Mouse (Mus musculus) embryonic facial prominence, embryonic 15.5 days (tissue): ENCODE results near the gene Raet1d. TPM values are rescaled to one million over a fixed set of nuclear protein-coding genes. Genes with fewer than 3 reads are reported as not detected.
A peak's percentile ranks its signal among the peaks of the same experiment; 100 is the strongest.
"Not testable (repeated sequence)": the region's sequence is repeated elsewhere in the genome, so short reads cannot be mapped to it uniquely, and the experiment has no call there.

Experiments
- ATAC-seq: fragments of 200-750 bp; cut with Nextera tagmentation; 2 replicates; pipeline ENCODE4 v1.8.0; 2017; ENCODE audit warnings: low read depth, moderate TSS enrichment; ENCODE audit not compliant: insufficient number of reproducible peaks, low FRiP score, low TSS enrichment
- H3K27ac ChIP-seq: fragments of 300-500 bp; sonication (generic); replicated peaks from 2 replicates; pipeline ENCODE4 v1.5.1; 2015; ENCODE audit warnings: mild to moderate bottlenecking, inconsistent platforms
- H3K27me3 ChIP-seq: fragments of 300-500 bp; sonication (generic); 2 replicates; pipeline ENCODE4 v1.6.1; 2015; ENCODE audit warnings: inconsistent platforms
- H3K36me3 ChIP-seq: fragments of 300-500 bp; sonication (generic); 2 replicates; pipeline ENCODE4 v1.6.1; 2015; ENCODE audit warnings: mild to moderate bottlenecking, inconsistent platforms
- H3K4me1 ChIP-seq: fragments of 300-500 bp; sonication (generic); 2 replicates; pipeline ENCODE4 v1.6.1; 2015; ENCODE audit warnings: inconsistent platforms
- H3K4me2 ChIP-seq: fragments of 300-500 bp; sonication (generic); replicated peaks from 2 replicates; pipeline ENCODE4 v1.6.1; 2015; ENCODE audit warnings: mild to moderate bottlenecking, inconsistent platforms
- H3K4me3 ChIP-seq: fragments of 300-500 bp; sonication (generic); replicated peaks from 2 replicates; pipeline ENCODE4 v1.5.1; 2015; ENCODE audit warnings: mild to moderate bottlenecking, inconsistent platforms
- H3K9ac ChIP-seq: fragments of 300-500 bp; sonication (generic); 2 replicates; pipeline ENCODE4 v1.6.1; 2015; ENCODE audit warnings: inconsistent platforms
- H3K9me3 ChIP-seq: fragments of 300-500 bp; sonication (generic); replicated peaks from 2 replicates; pipeline ENCODE4 v1.6.1; 2016; ENCODE audit warnings: inconsistent platforms
- WGBS: fragments of 180-500 bp; shearing (Covaris S2); methylation state at CpG from one replicate; pipeline ENCODE4 v1.1.7; 2015; 5-methylcytosine and 5-hydroxymethylcytosine counted together
- polyA plus RNA-seq: library from polyadenylated mRNA; unstranded; fragments of >200 nt; fragmentation: Nextera tagmentation; extraction: Ambion mirVana; gene quantifications from 2 replicates; pipeline ENCODE4 v1.2.1, GENCODE M21; 2015

Raet1d gene
- 9.4 and 9.9 TPM in 2 replicates for polyA plus RNA-seq

DNA sequence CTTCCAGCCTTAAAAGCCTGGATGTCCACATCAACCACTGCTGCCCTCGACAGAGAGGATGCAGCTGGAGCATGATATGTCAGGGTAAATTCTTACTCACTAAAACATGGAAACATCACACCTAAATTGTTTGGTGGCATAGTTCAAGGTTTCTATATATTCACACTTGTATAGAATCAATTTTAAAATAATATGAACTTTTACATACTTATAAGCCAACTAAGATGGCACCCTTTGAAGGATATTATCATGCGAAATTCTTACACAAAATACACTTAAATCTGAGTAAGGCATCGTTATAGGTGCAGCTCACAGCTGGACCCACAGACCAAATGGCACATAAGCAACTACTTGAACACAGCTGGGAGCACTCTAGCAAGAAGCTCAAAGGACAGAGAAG is at the start of gene Raet1d:
TSS of gene Raet1d (plus strand) at position 301 of the 400 bp plus-strand sequence.
- peak within 1 kb of the TSS; percentile 37 for H3K4me2 ChIP-seq
- H3K4me1 ChIP-seq, H3K27ac ChIP-seq, H3K4me3 ChIP-seq, H3K9ac ChIP-seq, H3K27me3 ChIP-seq, H3K9me3 ChIP-seq, ATAC-seq, H3K36me3 ChIP-seq: not testable (repeated sequence)
- WGBS = 71% methylated on average over 3 of the region's 3 CpGs

GRCm38 (mm10) chr10:22322858-22323257 is 37.5 kb upstream of the Raet1d start:
- no peaks in the 10 kb centered on the region for H3K9me3 ChIP-seq
- no peak overlapping the region for H3K9ac ChIP-seq
- no peaks in the 10 kb centered on the region for H3K36me3 ChIP-seq
- H3K4me2 ChIP-seq = no peak overlapping the region
- 84% methylated on average over 2 of the region's 2 CpGs for WGBS
- H3K27me3 ChIP-seq = no peaks in the 10 kb centered on the region
- no peaks in the 10 kb centered on the region for H3K4me1 ChIP-seq
- no peak overlapping the region for H3K4me3 ChIP-seq
- no peak overlapping the region for H3K27ac ChIP-seq
- no peak for ATAC-seq

DNA sequence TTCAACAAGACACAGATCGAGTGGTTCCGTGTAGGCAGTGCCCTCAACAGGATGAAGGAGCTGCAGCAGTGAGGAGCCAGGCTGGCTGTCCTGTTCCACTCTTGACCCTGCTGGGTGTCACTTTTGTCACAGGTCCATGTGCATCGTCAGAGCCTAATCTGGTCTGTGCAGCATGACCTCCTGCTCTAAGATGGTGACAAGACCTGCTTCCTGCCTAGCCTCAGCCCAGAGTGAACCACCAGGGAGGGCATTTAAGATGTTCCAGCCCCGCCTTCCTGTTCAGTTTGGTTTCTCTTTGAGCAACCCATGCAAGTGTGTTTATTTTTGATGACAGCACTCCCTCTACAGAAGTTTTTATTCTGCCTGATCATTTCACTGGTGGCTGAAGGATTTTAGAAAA is 14.6 kb upstream of the Raet1d start:
- H3K4me2 ChIP-seq, H3K4me3 ChIP-seq, H3K9me3 ChIP-seq, H3K9ac ChIP-seq, H3K27ac ChIP-seq, H3K27me3 ChIP-seq, H3K4me1 ChIP-seq, ATAC-seq, H3K36me3 ChIP-seq: not testable (repeated sequence)
- 72% methylated on average over 4 of the region's 4 CpGs for WGBS

DNA sequence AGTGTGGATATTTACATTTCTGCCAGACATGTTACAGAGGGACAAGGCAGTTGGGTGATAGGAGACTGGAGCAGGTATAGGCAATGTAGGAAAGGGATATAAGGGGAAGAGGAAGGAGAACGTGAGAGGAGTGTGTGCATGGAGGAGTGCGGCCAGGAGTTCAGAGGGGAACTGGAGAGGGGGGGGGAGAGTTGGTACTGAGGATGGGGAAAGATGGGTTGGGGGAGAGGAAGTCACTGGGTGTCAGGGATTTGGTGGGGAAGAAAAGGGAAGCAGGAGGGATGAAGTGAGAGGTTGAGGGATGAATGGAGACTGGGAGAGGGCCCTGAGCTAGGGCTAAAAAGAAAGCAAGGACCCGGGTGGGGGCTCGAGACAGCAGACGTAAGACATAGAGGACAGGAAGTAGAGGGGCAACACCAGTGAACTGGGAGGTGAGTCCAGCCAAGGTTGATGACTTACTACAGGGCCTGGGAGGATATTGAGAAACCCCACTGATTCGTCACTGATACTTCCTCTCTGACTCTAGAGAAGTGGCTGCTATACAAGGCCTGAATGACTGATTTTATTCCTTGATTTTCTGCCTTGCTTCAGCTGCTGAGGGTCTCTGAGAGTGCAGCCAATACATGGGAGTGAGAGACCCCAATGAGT is 6.7 kb upstream of the Raet1d start:
- ATAC-seq, H3K4me1 ChIP-seq, H3K4me2 ChIP-seq, H3K36me3 ChIP-seq, H3K9ac ChIP-seq, H3K27ac ChIP-seq, H3K9me3 ChIP-seq, H3K4me3 ChIP-seq, H3K27me3 ChIP-seq: not testable (repeated sequence)
- 77% methylated on average over 6 of the region's 6 CpGs for WGBS

GRCm38 (mm10) chr10:22354196-22354574 is 6.2 kb upstream of the Raet1d start:
- not testable (repeated sequence) for ATAC-seq, H3K9me3 ChIP-seq, H3K4me1 ChIP-seq, H3K27ac ChIP-seq, H3K36me3 ChIP-seq, H3K4me2 ChIP-seq, H3K27me3 ChIP-seq, H3K9ac ChIP-seq, H3K4me3 ChIP-seq
- WGBS = 76% methylated on average over 2 of the region's 2 CpGs

DNA sequence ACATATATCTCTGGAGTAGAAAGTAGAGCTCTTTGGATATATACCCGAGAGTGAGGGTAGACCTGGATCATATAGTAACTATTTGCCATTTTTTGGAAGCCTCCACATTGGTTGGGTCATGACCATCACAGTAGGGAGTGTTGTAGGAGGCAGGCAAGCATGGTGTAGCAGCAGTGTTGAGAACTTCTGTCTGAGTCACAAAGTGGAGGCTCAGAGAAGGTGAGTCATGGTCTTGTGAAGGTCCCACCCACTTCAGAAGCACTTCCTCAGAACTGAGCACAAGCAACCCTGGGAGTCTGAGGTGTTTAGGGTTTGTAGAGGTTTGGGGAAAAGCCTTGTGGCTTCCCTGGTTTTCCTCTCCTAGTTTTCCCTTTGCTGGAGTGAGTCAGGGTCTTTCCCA is 3.0 kb upstream of the Raet1d start:
- WGBS = 72% methylated on average over 1 of the region's 1 CpGs
- not testable (repeated sequence) for H3K4me1 ChIP-seq, ATAC-seq, H3K4me3 ChIP-seq, H3K9me3 ChIP-seq, H3K36me3 ChIP-seq, H3K4me2 ChIP-seq, H3K9ac ChIP-seq, H3K27me3 ChIP-seq, H3K27ac ChIP-seq

DNA sequence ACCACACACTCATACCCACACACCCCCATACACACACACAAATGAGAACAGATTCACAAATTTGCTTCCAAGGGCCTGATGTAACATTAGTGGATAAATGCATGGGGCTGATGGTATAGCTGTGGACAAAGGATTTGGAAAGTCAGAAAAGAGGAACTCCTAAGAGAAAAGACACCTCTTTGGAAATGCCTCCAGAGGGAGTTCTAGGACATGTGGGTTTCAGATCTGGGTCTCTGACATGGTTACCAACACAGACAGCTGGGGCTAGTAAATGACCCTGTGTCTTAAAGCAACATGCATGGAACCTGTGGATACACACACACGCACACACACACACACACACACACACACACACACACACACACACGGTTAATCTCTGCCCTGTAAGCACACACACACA is 605 bp downstream of the Raet1d start:
- WGBS = 58% methylated on average over 2 of the region's 2 CpGs
- not testable (repeated sequence) for H3K9me3 ChIP-seq, H3K27me3 ChIP-seq, H3K27ac ChIP-seq, H3K36me3 ChIP-seq, ATAC-seq, H3K4me1 ChIP-seq, H3K4me2 ChIP-seq, H3K9ac ChIP-seq, H3K4me3 ChIP-seq

DNA sequence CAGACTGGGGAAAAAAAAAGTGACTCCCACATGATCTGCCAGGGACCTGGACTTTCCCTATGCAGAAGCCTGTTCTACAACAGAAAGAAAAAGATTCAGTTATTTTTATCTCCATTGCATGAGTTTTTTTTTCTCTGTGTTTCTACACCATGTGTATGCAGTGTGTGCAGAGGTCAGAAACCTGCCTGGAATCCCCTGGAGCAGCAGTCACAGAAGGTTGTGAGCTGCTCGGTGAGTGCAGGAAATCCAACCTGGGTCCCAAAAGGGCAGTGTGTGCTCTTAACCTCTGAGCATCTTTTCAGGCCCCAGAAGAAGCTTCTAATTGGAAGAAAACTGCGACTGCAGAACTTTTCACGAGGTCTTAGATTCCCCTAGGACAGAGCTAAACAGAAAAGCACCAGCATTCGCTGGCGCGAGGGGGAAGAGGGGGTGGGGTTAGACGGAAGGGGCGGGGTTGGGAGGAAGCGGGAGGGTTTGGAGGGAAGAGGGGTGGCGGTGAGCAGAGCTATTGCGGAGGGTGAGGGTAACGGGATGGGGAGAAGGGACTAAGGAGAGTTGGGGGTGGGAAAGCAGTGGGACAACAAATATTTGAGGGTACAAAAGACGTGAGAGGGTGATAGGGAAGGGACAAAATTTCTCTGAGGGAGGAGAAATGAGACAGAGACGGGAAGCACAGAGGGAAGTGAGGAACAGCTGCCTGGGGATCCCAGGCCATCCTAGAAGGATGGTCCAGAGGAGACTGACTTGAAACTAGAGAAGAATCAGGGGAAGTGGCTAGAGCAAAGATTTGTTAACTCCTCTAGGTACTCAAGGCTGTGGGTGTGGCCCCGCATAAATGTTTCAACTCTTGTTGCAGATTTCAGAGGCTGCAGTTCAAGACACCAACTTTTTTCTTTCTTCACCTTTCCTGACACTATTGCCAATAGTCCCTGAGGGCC is 1.3 kb downstream of the Raet1d start:
- Histone ChIP-seq H3K4me2 (peak overlapping the region; percentile 37), H3K4me3 (peak overlapping the region; percentile 24; the same call in 1 of the 2 replicates)
- H3K9me3 ChIP-seq, H3K9ac ChIP-seq, H3K36me3 ChIP-seq, H3K27me3 ChIP-seq, H3K4me1 ChIP-seq, H3K27ac ChIP-seq: not testable (repeated sequence)
- 0 out of 2 replicates have a peak, but pooled peaks have one; percentile 57 for ATAC-seq
- WGBS = 0% methylated on average over 10 of the region's 15 CpGs

GRCm38 (mm10) chr10:22362466-22362865 is 2.1 kb downstream of the Raet1d start:
- not testable (repeated sequence) for H3K4me2 ChIP-seq, H3K9ac ChIP-seq, H3K27me3 ChIP-seq, H3K27ac ChIP-seq, H3K36me3 ChIP-seq, H3K4me3 ChIP-seq, H3K9me3 ChIP-seq, ATAC-seq, H3K4me1 ChIP-seq
- 86% methylated on average over 2 of the region's 2 CpGs for WGBS

DNA sequence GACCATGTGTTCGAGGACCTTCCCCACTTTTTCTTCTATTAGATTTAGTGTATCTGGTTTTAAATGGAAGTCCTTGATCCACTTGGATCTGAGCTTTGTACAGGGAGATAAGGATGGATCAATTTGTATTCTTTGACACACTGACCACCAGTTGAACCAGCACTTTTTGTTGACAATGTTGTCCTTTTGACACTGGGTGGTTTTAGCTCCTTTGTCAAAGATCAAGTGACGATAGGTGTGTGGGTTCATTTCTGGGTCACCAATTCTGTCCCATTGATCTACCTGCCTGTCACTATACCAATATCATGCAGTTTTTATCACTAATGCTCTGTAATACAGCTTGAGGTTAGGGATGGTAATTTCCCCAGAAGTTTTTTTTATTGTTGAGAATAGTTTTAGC is 4.6 kb downstream of the Raet1d start:
- not testable (repeated sequence) for H3K4me3 ChIP-seq, H3K27ac ChIP-seq, H3K4me1 ChIP-seq, H3K9me3 ChIP-seq, H3K36me3 ChIP-seq, H3K9ac ChIP-seq, ATAC-seq, H3K27me3 ChIP-seq, H3K4me2 ChIP-seq
- 82% methylated on average over 2 of the region's 2 CpGs for WGBS

DNA sequence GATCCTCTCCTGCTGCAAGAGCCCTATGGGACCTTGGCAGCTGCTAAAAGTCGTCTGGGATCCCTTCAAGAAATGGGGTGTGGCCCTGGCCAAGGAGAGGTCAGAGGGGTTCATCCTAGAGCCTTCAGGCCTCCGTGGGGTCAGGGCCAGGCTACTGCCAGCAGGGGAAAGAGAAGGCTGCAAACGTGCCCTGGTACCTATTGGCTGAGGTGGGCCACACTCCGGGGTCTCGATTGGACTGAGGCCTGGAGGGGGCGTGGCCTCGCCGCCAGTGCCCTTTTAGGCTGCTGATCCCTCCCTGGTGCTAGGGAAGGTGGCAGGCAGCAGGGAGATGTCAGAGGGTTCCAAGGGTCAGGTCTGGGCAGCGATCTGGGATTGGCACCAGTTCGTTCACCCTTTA is 20.9 kb downstream of the Raet1d start:
- not testable (repeated sequence) for H3K27me3 ChIP-seq, ATAC-seq, H3K36me3 ChIP-seq, H3K4me1 ChIP-seq, H3K4me3 ChIP-seq, H3K27ac ChIP-seq, H3K9ac ChIP-seq, H3K9me3 ChIP-seq, H3K4me2 ChIP-seq
- 8% methylated on average over 7 of the region's 10 CpGs for WGBS
